ENCODE assay signal across 22 mouse cellular contexts in genomic region chr9:25870260-25870659, GRCm38 (mm10).
DNase-seq lines count a peak whose midpoint lies in the region; ATAC-seq and TF ChIP-seq lines count a peak whose summit lies in the region.
"Had no signal": no experiment of that assay in that cellular context is flagged by ENCODE, and none has a peak within 500 bp of the region (broad histone marks: within the 10 kb centered on the region; RNA-seq: fewer than 3 reads in every experiment).

No protein-coding gene starts in this region.

- ATAC-seq in forebrain, embryonic 16.5 days: 0 out of 2 replicates have a peak, but pooled peaks have one; percentile 47
- no peak for ATAC-seq in forebrain, embryonic 12.5 days (ENCODE audit: low FRiP score)
- 0 out of 2 replicates have a peak, but pooled peaks have one; percentile 27 for ATAC-seq in midbrain, embryonic 13.5 days
- ATAC-seq in midbrain, embryonic 16.5 days: no peak
- ATAC-seq: CD4-positive, CD25-positive, alpha-beta regulatory T cell, adult 4 months; intestine, embryonic 15.5 days had no signal

- no peak for TF ChIP-seq POLR2A in brain, embryonic 14.5 days (IDR thresholded peaks at IDR 0.05; ENCODE audit: borderline replicate concordance, extremely low read depth, insufficient read depth, insufficient read length, poor library complexity, severe bottlenecking)

- H3K4me3 ChIP-seq in forebrain, embryonic 16.5 days (replicated peaks; ENCODE audit: low read length): no peak overlapping the region
- H3K4me3 ChIP-seq in forebrain, embryonic 12.5 days (replicated peaks): no peak overlapping the region
- no peak overlapping the region for H3K4me3 ChIP-seq in midbrain, embryonic 13.5 days (replicated peaks)
- H3K4me3 ChIP-seq in midbrain, embryonic 16.5 days (ENCODE audit: low read depth, low read length): no peak overlapping the region
- H3K4me3 ChIP-seq: embryonic facial prominence, embryonic 15.5 days; erythroblast, embryonic 14.5 days; heart, embryonic 13.5 days; hindbrain, embryonic 12.5 days; intestine, embryonic 15.5 days had no signal

- H3K9ac ChIP-seq in forebrain, embryonic 16.5 days (replicated peaks; ENCODE audit: low read depth, low read length): no peak overlapping the region
- no peak overlapping the region for H3K9ac ChIP-seq in forebrain, embryonic 12.5 days
- H3K9ac ChIP-seq in midbrain, embryonic 13.5 days (replicated peaks): no peak overlapping the region
- no peak overlapping the region for H3K9ac ChIP-seq in midbrain, embryonic 16.5 days (ENCODE audit: low read depth, low read length)
- H3K9ac ChIP-seq: embryonic facial prominence, embryonic 15.5 days; heart, embryonic 13.5 days; hindbrain, embryonic 12.5 days; intestine, embryonic 15.5 days had no signal

- no peak overlapping the region for H3K27ac ChIP-seq in forebrain, embryonic 16.5 days (ENCODE audit: low read length)
- no peak overlapping the region for H3K27ac ChIP-seq in forebrain, embryonic 12.5 days
- H3K27ac ChIP-seq in midbrain, embryonic 13.5 days: no peak overlapping the region
- no peak overlapping the region for H3K27ac ChIP-seq in midbrain, embryonic 16.5 days (ENCODE audit: low read length)
- H3K27ac ChIP-seq: embryonic facial prominence, embryonic 15.5 days; heart, embryonic 13.5 days; hindbrain, embryonic 12.5 days; intestine, embryonic 15.5 days had no signal

- WGBS in forebrain, embryonic 16.5 days: 73% methylated on average over 2 of the region's 2 CpGs
- 78% methylated on average over 2 of the region's 2 CpGs for WGBS in forebrain, embryonic 12.5 days
- 77% methylated on average over 2 of the region's 2 CpGs for WGBS in midbrain, embryonic 13.5 days
- WGBS in midbrain, embryonic 16.5 days: 88% methylated on average over 2 of the region's 2 CpGs

- no peak for TF ChIP-seq CTCF in brain, embryonic 14.5 days (IDR thresholded peaks at IDR 0.05; ENCODE audit: borderline replicate concordance, extremely low read depth, insufficient read depth, insufficient read length)

- H3K27me3 ChIP-seq in forebrain, embryonic 16.5 days (replicated peaks; ENCODE audit: control insufficient read depth, insufficient read depth, low read length): no peaks in the 10 kb centered on the region
- H3K27me3 ChIP-seq in forebrain, embryonic 12.5 days: no peaks in the 10 kb centered on the region
- H3K27me3 ChIP-seq in midbrain, embryonic 13.5 days: no peaks in the 10 kb centered on the region
- H3K27me3 ChIP-seq in midbrain, embryonic 16.5 days (ENCODE audit: control insufficient read depth, insufficient read depth, low read depth, low read length): no peaks in the 10 kb centered on the region
- H3K27me3 ChIP-seq: embryonic facial prominence, embryonic 15.5 days; heart, embryonic 13.5 days; hindbrain, embryonic 12.5 days; intestine, embryonic 15.5 days had no signal

- DNase-seq in cerebellum, postnatal 10 days: peak; percentile 4 to 10
- DNase-seq in cerebellum, postnatal 36 days: no peak
- DNase-seq in brain, embryonic 14.5 days (ENCODE audit: low read depth): peak; percentile 45
- DNase-seq in adrenal gland, postnatal 4 days (ENCODE audit: low spot score in 2 of 2): no peak
- DNase-seq: adrenal gland, postnatal 10 days; B cell, adult 2 months; cerebellum, adult 2 months; embryo, embryonic 11 days; gastrocnemius, postnatal 36 days; heart, adult 11 months; heart, postnatal 36 days; kidney, adult 18-20 months had no signal

- no peaks in the 10 kb centered on the region for H3K9me3 ChIP-seq in forebrain, embryonic 16.5 days (ENCODE audit: control insufficient read depth, low read length)
- H3K9me3 ChIP-seq in forebrain, embryonic 12.5 days: no peaks in the 10 kb centered on the region
- H3K9me3 ChIP-seq in midbrain, embryonic 13.5 days: no peaks in the 10 kb centered on the region
- H3K9me3 ChIP-seq in midbrain, embryonic 16.5 days (replicated peaks; ENCODE audit: control insufficient read depth, low read length, poor library complexity, severe bottlenecking): no peaks in the 10 kb centered on the region
- H3K9me3 ChIP-seq: embryonic facial prominence, embryonic 15.5 days; heart, embryonic 13.5 days; hindbrain, embryonic 12.5 days; intestine, embryonic 15.5 days had no signal

- H3K4me2 ChIP-seq in forebrain, embryonic 16.5 days (ENCODE audit: low read length): no peak overlapping the region
- H3K4me2 ChIP-seq in forebrain, embryonic 12.5 days: no peak overlapping the region
- no peak overlapping the region for H3K4me2 ChIP-seq in midbrain, embryonic 13.5 days (replicated peaks)
- no peak overlapping the region for H3K4me2 ChIP-seq in midbrain, embryonic 16.5 days (ENCODE audit: low read length)
- H3K4me2 ChIP-seq: embryonic facial prominence, embryonic 15.5 days; heart, embryonic 13.5 days; hindbrain, embryonic 12.5 days; intestine, embryonic 15.5 days had no signal

- no peaks in the 10 kb centered on the region for H3K4me1 ChIP-seq in forebrain, embryonic 16.5 days (replicated peaks; ENCODE audit: control insufficient read depth, insufficient read depth, low read length)
- H3K4me1 ChIP-seq in forebrain, embryonic 12.5 days: no peaks in the 10 kb centered on the region
- H3K4me1 ChIP-seq in midbrain, embryonic 13.5 days (replicated peaks): no peaks in the 10 kb centered on the region
- no peaks in the 10 kb centered on the region for H3K4me1 ChIP-seq in midbrain, embryonic 16.5 days (ENCODE audit: control insufficient read depth, insufficient read depth, low read length)
- H3K4me1 ChIP-seq: embryonic facial prominence, embryonic 15.5 days; heart, embryonic 13.5 days; hindbrain, embryonic 12.5 days; intestine, embryonic 15.5 days had no signal

- no peaks in the 10 kb centered on the region for H3K36me3 ChIP-seq in forebrain, embryonic 16.5 days (ENCODE audit: control insufficient read depth, insufficient read depth)
- no peaks in the 10 kb centered on the region for H3K36me3 ChIP-seq in forebrain, embryonic 12.5 days (replicated peaks)
- H3K36me3 ChIP-seq in midbrain, embryonic 13.5 days: no peaks in the 10 kb centered on the region
- H3K36me3 ChIP-seq in midbrain, embryonic 16.5 days (ENCODE audit: control insufficient read depth, insufficient read depth, low read length): no peaks in the 10 kb centered on the region
- H3K36me3 ChIP-seq: embryonic facial prominence, embryonic 15.5 days; heart, embryonic 13.5 days; hindbrain, embryonic 12.5 days; intestine, embryonic 15.5 days had no signal

Comparison
In these comparisons a context has a peak if more than half of its experiments do, and no peak if none do; other contexts are left out.
1. DNase-seq: peak in cerebellum, postnatal 10 days (2 of 2) and brain, embryonic 14.5 days (single experiment); none in cerebellum, postnatal 36 days (0 of 2) and adrenal gland, postnatal 4 days (0 of 2).
2. ATAC-seq: peak in forebrain, embryonic 16.5 days (single experiment) and midbrain, embryonic 13.5 days (single experiment); none in forebrain, embryonic 12.5 days (single experiment) and midbrain, embryonic 16.5 days (single experiment).